Mouse (Mus musculus): ENCODE measurements around the gene Syvn1.
"Not testable (repeated sequence)": the region's sequence is repeated elsewhere in the genome, so short reads cannot be mapped to it uniquely, and the experiment has no call there.

Gene Syvn1

DNA sequence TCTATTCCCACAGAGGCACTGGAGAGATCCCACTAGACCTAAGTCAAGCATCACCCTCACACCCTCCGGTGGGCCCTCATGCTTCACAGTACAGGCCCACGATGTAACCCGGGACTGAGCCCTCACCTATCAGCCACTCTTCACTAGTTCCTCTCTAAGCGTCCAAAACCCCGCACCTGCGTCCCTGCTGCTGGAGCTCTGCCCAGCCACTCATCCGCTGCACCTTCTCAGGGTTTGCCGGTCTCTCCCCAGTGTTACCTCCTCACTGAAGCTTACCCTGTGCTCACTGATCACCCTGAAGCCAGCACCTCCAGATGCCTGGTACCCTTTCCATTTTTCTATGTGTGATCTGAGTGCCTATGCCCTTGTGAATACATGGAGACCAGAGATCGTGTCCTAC lies 4.1 kb upstream of the Syvn1 start:
- no peak for DNase-seq

DNA sequence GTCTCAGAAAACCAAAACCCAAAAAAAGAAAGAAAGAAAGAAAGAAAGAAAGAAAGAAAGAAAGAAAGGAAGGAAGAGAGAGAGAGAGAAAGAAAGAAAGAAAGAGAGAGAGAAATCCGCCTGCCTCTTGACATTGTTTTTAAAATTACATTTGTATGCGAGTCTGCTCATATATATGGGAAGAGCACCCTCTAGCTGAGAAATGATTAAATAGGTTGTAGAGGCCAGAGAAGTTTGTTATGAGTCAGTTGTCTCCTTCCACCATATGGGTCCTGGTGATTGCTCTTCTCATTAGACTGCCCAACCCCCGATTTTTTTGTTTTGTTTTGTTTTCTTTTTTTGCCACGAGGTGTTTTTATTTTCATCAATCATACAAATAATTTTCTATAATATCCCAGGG lies 2.3 kb upstream of the Syvn1 start:
- not testable (repeated sequence) for DNase-seq

DNA sequence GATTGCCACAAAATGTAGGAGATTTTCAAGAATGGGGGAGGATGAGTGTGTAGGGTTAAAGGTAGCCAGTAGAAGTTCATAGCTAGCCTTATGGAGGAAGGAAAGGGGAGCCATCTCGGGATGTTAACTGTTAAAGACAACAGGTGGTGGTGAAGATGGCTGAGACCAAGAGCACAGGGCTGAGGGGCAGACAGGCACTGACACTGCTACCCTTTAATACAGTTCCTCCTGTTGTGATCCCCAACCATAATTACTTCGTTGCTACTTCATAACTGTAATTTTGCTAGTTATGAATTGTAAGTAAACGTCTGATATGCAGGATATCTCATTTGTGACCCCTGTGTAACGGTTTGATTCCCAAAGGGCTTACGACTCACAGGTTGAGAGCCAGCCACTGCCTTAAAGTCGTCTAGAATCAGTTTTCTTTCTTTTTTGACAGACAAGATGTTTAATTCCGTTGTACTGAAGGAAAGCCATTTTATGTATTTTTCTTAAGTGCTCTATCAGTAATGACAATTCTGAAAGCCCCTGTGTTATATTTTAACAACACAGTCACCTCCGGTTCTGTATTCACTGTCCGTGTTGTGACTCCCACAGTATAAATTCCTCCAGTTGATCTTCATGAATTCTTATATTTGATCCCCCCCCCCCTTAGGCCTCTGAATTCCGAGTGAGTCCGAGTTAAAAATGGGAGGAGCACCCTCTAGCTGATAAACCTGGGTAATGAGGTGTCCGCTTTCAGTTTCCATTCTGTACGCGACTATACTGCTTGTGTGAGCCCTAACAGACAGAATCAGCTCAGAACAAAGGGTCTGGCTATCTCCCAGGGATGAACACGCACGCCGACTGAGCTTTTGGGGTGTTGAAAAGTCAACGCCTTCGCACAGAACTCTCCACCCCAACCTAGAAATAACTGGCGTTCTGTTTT lies 746 bp upstream of the Syvn1 start:
- no peak for DNase-seq

DNA sequence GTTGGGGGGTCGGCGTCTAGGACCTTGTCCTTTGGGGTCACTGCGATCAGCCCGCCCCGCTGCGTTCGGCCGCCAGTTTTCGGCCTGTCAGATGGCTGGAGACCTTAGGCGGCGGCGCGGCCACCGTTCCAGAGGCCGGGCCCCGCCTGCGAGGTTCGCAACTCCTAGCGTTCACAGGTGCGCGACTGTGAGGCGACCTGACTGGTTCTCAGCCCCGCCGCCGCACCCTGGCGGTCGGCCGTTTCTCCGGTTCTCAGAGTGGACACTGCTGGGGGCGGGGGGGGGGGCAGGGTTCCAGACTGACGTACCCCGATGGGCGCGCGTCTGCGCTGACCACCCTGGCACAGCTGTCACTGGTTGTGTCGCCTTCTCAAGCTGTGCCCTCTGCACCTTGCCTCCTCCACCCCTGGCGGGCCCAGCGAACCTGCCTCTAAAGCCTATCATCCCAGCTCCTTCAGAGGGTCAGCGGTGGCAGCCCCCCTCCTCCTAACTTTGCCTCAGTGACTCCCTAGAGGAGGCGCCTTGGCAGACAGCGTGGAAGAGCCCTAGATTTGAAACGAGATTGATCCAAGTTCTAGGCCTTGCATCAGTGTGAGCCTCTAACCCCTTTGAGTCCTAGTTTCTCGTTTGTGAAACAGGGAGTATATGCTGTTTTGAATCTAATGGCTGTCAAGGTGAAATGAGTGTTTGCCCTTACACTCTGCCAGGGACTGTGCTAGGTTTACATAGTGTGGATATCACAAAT lies 950 bp downstream of the Syvn1 start:
- no peak for DNase-seq

DNA sequence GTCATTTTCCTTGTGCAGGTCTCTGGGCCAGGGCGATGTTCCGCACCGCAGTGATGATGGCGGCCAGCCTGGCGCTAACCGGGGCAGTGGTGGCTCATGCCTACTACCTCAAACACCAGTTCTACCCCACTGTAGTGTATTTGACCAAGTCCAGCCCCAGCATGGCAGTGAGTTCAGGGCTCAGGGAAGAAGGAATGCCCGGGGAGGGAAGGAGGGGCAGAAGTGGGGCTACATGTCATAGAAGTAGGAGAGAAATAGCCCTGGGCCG lies 1.5 kb downstream of the Syvn1 start:
- DNase-seq, result no peak

DNA sequence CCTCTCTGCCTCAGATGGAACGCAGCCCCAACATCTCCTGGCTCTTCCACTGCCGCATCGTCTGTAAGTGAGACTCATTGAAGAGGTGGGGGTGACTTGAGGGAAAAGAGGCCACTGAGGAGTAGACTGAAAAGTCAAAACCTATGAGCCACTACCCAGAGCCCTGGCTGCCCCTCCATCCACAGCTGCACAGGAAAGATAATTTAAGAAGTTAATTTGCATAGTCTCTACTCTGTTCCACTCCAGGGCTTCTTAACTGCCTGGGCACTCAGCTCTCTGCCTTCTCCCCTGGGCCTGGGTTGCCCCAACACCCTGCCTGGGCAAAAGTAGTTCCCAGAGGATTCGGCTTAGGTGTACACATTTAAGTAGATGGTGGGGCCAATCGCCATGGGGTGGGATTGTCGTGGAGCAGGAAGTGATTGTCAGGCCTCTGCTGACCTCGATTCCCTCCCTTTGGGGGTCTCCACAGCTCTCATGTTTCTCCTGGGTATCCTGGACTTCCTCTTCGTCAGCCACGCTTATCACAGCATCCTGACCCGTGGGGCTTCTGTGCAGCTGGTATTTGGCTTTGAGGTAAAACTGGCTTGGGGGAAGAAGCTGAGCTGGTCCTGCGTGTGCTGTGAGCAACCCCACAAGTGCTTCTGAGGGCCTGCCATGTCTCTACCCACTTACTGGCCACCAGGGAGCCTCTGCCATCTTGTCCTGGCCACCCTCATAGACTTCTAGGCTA lies 2.5 kb downstream of the Syvn1 start:
- no peak for DNase-seq

DNA sequence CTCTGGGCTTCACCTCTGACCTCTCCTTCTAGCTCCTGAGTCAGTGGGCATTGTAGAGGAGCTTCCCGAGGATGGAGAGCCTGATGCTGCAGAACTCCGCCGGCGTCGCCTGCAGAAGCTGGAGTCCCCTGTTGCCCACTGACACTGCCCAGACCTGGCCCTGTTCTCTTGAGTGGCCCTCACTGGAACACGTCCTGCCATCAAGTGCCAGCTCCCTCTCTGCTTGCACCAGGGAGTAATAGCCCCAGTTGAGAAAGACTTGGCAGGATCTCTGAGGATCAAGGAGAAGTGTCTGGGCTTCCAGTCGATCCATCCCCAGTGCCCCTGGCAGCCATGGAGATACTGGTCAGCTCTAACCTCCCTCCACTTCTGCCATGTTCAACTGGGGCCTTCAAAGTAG lies 6.1 kb downstream of the Syvn1 start:
- DNase-seq, result no peak

DNA sequence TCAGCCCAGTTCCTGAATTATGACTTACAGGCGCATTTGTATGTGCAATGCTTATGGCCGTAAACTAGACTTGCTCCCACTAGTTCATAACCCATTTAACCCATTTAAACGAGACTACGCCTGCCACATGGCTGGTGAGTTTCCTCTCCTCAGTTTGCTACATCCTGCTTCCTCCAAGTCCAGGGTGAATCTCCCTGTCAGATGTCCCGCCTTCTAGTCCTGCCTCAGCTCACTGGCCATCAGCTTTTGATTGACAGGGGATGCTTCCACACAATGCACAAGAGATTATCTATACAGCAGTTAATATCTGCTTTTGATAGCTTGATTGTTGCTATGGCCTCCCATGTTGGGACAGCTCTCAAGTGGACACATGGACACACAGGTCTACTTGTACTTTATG lies 7.9 kb downstream of the Syvn1 start:
- no peak for DNase-seq

DNA sequence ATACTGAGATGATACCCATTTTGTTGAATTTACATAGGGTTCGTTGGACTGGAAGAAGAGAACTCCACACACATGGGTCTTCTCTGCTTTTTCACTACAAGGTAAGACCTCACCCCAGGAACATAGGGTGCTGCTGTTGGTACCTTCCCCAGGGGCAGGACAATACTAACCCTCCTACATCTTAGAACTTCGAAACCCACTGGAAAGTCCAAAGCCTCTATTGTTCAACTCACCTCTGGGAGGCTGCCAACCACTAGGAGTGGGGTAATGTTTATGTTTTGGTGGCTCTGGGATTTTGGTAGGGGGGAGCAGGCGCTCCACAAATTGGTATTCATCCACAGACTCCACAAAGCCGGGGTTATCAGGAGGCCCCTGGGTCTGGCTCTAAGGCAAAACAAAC lies 10.3 kb downstream of the Syvn1 start:
- DNase-seq, result no peak

DNA sequence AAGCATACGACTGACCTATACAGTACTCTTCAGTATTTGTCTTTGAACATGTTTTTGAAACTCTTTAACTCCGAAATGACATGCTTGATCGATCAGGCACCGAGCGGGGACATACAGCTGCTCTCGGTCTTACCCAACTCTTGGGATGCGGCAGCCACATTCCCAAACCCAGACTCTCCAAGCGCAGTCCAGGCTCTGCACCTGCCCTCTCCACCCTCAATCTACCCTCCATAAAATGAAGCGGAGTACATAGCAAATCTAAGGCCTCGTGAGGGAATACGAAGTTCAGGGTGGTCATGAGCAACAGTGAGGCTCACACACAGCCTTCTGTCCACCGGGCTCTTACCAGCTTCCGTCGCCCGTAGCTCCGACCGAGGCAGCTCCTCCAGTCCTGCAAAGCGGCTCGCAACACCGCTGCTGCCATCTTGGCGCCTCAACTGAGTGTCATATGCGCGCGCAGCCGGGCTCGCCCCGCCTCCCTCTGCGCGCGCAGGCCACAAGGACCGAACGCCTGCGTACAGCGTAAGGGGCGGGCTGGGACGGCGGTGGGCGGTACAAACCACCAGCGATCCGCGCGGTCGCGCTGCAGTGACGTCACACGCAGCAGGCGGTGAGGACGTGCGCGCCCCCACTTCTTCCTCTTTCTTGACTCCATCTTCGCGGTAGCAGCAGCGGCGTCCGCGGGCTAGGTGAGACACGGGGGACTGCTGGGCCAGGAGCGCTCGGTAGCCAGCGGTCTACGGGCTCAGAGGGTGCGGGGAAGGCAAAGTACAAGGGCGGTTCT lies 11.1 kb downstream of the Syvn1 start, which contains the start of the genes Mrpl49 and Fau:
Mrpl49 (minus strand) TSS at position 473 of the 784 bp plus-strand sequence.
Fau (plus strand) TSS at position 532 of the 784 bp plus-strand sequence.
- DNase-seq, result peak; percentile 99 to 100

DNA sequence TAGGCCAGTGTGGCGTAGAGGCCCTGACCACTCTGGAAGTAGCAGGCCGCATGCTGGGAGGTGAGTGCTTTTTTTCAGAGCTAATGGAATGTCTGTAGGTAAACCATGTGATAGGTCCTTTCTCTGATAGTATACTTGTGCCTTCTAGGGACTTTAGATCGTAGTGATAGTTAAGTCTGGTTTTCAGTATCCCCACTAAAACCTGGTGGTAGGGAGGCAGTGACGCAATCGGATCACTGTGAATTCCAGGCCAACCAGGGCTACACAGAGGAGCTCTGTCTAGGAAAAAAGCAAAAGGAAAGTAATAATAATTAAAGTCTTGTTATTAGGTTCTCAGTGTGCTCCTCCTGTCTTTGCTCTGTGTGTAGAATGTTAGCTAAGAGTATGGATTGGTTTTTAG lies 12.1 kb downstream of the Syvn1 start:
- DNase-seq, result no peak

DNA sequence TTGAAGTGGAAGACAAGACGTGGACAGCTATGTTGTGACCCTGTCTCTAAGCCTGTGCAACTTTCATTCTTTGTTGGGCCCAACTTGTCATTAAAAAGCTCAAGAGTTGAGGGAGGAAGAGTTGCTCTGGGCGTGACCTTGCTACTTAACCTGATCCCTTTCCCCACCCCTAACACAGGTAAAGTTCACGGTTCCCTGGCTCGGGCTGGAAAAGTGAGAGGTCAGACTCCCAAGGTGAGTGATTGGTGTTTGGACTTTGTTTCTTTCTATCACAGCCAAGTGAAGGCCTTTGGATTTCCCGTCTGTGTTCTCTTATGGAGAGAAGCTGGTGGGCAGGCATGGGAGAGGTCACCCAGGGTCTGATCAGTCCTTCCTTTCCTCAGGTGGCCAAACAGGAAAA lies 12.6 kb downstream of the Syvn1 start:
- DNase-seq, result peak in 1 of 2 experiments; percentile 34

DNA sequence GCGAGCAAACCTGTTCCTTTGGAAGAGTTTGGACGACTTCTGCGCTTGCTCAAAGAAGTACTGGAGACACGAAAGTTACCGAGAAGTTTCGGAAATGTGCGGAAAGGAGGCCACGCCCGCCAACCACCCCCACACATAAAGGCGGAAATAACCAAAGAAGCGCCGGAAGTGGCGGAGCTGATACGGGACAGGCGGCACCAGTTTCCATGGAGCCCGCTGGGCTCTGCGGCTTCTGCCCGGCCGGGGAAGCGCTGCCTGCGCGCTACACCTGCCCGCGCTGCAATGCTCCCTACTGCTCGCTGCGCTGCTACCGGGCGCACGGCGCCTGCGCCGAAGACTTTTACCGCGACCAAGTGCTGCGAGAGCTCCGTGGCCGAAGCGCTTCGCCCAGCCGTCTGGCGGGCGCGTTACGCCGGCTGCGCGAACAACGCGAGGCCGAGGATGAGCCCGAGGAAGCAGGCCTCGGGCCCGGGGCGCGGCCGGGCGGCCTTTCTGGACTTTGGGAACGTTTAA lies 14.7 kb downstream of the Syvn1 start, which contains the start of gene Znhit2:
Znhit2 (plus strand) TSS at position 172 of the 513 bp plus-strand sequence.
- DNase-seq, result peak; percentile 96 to 97

DNA sequence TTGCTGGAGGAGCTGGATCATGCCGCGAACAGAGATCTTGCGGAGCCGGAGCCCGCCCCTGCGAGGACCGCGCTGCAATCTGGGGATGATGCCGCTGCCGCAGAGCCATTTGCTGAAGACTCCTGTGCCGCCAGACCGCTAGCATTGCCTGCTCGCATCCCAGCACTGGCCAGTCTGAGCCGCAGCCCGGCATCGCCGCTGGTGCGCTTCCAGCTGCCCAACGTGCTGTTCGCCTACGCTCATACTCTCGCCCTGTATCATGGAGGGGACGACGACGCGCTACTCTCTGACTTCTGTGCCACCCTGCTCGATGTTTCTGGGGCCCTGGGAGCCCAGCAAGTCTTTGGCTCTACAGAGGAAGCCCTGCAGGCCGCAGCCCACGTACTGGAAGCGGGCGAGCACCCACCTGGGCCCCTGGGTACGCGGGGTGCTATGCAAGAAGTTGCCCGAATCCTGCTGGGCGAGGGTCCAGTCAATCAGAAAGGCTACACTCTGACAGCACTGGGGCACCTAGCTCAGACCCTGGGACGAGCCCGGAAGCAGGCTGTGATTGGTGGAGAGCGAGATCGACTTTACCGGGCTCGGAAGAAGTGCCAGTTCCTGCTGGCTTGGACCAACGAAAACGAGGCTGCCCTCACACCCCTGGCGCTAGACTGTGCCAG lies 15.4 kb downstream of the Syvn1 start:
- DNase-seq, result peak in 1 of 2 experiments; percentile 70

DNA sequence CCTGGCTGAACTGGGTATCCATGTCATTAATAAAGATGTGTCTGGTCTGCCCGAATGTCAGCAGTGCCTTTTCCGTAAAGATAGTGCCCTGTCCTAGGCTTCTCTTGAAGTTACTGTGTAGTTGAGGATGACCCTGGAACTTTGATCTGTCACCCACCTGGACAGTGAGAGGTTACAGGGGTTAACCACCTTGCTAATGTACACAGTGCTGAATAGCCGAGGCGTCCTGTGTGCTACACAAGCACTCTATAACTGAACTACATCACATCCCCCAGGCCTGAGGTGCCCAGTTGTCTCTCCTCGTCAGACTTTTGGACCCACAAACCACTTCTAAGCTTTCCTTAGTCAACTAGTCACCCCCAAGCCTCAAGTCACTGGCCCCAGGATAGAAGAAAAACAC lies 16.0 kb downstream of the Syvn1 start:
- DNase-seq, result no peak

DNA sequence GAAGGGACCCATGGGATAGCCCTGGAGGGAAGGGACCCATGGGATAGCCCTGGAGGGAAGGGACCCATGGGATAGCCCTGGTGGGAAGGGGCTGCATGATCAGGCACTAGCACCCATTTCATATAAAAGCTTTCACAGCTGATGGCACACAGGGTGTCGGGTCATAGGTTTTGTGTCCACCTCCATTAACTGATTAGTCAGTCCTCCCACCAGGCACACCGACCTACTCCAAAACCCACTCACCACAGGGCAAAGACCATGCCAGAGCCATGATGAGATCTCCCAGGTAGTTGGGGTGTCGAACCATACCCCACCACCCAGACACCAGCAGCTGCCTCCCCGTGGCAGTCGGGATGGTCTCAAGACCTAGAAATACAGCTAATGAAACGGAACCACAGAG lies 16.7 kb downstream of the Syvn1 start:
- DNase-seq, result no peak

DNA sequence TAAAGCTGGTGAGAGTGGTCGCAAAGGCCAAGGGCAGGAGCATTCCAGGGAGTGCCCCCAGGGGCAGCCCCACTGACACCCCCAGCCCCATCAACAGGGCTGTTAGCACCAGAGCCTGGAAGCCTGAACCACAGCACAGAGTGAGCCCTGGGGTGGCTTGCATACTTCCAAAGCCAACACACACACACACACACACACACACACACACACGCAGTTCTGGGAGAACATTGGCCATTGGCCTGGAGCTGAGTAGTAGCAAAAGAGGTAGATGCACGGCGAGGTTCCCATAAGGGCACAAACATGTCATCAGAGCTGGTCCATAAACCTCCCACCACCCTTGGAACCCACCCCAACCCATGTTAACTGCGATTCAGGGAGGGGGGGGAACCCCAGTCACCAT lies 20.2 kb downstream of the Syvn1 start:
- no peak for DNase-seq

DNA sequence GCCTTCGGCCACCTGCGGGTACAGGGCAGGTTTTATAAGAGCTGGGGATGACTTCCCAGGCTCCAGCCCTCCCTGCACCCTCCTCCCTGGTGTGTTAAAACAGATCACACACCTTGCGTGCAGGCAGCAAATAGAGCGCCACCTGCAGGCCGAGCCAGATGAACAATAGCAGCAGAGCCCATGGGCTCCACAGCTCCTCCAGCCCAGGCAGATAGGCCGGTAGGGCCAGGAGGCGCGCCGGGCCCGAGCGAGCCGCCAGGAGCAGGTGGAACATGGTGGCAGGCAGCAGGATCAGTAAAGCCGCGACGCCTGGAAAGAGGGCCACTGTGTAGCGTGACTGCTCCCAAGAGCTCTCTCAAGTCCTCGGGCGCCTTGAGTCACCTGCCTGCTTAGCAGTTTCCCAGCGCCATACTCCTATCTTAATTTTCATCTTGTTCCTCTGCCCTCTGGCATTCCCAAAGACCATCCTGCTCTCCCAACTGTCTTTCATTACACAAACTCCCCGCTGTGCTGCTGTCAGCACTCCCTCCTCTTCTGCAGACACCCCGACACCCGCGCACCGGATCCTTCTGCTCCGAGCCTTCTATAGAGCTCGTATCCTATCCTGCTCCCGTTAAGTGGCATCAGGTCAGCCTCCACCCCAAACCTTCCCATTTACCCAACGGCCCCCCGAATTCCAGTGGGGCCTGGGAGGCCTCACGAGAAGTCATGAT lies 20.8 kb downstream of the Syvn1 start:
- DNase-seq, result peak; percentile 85 to 94

DNA sequence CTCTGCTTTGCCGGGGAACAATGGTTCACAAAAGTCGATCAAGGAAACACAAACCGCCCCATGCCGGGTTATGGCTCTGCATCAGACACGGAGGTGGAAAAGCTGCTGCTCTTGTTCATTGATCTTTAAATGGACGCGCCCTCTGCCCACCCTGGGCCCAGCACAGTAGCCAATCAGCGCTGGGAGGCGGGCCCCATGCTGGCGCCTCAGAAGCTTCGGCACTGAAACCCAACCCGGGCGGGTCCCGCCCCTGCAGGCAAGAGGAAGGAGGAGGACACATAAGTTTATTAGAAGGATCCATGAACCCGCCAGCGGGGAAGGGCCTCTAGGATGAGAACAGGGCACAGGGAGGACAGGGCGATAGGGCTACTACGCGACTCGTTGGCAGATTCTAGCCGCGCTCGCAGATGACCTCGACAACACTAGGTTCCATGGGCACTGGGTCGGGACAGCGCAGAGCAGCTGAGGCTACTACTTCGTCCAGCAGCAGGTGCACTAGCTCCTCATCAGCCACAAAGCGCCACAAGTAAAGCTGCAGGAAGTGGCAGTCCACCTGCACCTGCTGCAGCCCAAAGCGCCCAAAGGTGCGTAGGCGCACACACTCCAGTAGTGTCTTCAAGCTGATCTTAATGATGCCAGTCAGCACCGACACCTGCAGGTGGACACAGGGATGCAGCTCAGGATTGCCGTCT lies 21.5 kb downstream of the Syvn1 start, which contains the start of gene Tm7sf2:
Tm7sf2 (minus strand) TSS at position 650 of the 692 bp plus-strand sequence.
- DNase-seq, result peak; percentile 96

DNA sequence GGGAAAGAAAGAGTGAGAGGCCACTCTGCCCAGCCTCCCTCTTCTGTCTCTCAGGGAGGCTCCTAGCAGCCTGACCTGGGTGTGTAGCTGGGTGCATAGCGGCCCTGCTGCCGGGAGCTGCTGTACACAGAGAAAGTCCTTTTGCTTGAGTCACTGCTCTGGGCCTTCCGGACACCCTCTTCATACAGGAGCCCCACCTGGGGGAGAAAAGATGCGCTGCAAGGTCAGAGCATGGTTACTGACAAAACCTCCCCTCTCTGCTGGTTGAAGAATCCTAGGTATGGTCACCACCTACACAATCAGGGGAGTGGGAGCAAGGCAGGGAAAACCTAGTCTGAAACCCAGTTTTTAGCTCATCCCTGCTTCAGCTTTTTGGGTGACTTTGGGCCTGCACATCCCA lies 22.6 kb downstream of the Syvn1 start:
- no peak for DNase-seq

Measured in kidney, postnatal 36 days (tissue).